Mouse (Mus musculus): ENCODE measurements around the gene Heca.
"Not testable (repeated sequence)": the region's sequence is repeated elsewhere in the genome, so short reads cannot be mapped to it uniquely, and the experiment has no call there.

The Heca gene

DNA sequence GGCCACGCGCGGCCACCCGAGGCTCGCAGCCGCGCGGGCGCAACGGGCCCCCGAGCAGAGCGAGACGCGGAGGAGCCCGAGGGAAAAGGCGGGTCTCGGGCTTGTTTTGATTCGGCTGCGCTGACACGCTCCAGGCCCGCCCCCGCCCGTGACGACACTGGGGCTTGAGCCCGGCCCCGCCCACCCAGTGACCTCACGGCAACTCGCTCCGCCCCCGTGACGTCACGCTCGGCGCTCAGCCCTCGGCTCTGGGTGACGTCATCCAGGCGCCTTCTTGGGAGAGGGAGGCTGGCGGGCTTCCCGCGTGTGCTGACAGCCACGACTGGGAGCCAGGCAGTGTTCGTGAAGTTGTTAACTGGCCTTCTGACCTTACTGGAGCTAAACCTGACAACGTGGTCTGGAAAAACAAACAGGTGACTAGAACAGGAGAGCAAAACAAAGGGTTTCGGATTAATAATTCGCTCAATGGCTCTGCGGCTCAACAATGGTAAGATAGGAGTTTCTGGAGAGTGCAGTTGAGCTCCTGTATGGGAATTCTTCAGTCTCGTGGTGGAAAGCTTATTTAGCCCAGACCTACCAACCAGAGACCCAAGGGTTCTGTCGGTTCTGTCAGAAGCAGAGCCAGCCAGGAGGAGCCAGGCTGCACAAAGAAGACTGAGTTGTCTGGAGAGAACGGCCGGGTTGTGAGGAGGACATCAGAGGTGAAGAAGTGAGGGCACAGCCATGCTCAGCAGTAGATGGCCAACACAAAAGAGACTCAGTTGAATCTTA is at the start of gene Heca:
Gene Heca, minus strand, starts transcription at position 108 of the 771 bp plus-strand sequence.
- DNase-seq (ENCODE audit: low spot score in 2 of 2): peak; percentile 67 to 90

DNA sequence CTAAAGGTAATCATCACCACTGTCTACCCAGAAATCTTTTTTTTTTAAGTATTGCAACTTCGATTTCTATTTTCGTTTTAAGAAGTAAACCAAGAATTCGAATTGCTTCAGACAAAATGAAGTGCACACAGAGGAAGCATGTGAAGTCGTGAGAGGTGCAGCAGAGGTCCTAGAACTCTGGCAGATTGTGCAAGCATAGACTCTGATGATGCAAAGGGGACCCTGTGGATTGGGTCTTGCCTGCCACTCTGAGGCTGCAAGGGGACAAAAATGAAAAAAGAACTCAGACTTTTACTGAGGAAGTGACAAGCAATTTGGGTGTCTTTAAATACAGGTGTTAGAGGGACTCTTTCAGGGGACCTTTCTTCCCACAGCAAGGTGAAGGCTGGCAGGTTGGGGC is 42.7 kb upstream of the Heca start:
- no peak for DNase-seq (ENCODE audit: low spot score in 2 of 2)

DNA sequence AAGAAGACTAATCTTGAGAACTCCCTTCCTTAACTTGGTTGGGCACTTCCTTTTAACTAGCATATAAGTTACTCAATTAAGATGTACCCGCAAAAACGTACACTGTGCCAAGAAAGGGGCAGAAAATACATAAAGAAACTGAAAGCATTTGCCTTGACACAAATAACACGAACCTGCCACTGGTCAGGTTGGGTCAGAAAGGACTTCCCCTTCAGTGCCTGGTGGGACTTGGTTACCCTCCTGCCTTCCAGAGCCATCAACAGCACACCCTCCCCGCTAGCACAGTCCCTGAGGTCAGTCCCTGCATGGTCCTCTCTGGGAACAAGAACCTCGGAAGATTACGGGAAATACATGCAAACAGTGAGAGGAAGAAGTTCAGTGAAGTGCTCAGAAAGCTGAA is 41.3 kb upstream of the Heca start:
- no peak for DNase-seq (ENCODE audit: low spot score in 2 of 2)

DNA sequence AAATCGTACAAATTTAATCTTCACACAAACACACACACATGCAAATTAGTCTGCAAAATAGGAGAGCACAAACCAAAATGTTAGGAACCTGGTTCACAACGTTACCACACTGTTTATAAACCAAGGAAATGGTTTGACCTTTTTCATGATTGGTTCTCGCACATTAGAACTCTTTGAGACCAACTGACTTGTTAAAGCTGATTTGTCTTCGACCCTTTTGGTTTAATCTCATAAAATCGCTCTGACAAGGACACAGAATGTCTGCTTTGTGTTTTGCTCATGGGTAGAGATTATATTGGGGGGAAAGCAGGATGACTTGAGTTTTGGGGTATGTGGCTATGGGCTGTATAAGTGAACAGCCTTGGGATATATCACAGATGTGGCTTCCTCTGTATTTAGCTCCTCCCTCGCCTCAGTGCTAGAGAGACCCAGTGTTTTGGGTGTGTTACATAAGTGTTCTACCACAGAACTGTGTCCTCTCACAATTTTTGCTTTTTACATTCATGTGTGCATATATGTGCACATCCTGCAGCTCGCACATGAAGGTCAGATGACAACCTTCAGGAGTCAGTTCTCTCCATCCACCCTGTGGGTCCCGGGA is 40.1 kb upstream of the Heca start:
- no peak for DNase-seq (ENCODE audit: low spot score in 2 of 2)

DNA sequence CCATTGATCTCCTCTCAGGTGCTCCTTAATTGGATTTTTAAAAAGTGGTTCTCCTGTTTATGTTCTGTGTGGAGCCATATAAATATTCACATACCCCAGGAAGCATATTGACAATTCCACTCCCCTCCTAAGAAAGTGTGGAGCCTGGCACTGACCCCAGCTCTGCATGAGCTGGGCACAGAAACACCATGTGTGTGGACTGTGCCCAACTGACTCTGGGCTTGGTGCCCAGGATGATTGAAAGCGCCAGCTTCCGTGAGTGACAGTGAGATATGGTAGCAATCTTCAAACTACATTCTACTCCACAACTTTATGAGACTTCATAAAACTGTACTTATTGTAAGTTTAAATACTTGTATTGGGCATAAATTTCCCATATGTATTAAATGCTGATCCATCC is 35.4 kb upstream of the Heca start:
- DNase-seq (ENCODE audit: low spot score in 2 of 2): no peak

DNA sequence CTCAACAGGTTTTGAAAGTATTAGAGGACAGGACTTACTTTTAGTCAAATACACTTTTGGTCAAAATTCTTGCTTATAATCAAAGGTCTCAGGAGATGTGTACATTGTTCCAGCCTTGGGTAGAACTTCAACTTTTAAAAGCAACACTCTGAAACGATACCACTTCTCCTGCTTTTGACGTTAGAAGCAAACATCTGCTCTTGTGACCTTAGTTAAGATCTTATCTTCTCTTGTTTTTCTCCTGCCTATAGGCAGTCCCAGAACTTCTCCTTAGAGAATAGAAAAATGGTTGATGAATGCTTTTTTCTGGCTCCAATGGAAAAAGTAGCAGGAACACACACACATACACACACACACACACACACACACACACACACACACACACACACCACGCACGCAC is 18.2 kb upstream of the Heca start:
- no peak for DNase-seq (ENCODE audit: low spot score in 2 of 2)

DNA sequence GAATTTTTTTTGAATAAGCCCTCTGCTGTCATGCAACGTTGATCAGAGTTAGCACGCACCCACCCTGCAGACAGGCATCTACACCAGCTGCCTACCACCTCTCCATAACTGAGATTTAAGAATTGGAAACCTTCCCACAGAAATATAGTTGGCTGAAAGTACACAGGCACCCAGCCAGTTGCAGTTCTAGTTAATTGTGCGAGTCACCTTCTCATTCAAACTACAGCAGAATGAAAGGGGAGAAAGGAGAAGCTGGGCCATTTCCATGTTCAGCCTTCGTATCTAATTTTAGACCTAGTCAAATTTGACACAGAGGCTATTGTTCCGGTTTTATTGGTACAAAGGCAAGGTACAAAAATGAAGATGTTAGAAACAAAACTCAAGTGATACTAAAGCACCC is 2.9 kb upstream of the Heca start:
- DNase-seq (ENCODE audit: low spot score in 2 of 2): no peak

DNA sequence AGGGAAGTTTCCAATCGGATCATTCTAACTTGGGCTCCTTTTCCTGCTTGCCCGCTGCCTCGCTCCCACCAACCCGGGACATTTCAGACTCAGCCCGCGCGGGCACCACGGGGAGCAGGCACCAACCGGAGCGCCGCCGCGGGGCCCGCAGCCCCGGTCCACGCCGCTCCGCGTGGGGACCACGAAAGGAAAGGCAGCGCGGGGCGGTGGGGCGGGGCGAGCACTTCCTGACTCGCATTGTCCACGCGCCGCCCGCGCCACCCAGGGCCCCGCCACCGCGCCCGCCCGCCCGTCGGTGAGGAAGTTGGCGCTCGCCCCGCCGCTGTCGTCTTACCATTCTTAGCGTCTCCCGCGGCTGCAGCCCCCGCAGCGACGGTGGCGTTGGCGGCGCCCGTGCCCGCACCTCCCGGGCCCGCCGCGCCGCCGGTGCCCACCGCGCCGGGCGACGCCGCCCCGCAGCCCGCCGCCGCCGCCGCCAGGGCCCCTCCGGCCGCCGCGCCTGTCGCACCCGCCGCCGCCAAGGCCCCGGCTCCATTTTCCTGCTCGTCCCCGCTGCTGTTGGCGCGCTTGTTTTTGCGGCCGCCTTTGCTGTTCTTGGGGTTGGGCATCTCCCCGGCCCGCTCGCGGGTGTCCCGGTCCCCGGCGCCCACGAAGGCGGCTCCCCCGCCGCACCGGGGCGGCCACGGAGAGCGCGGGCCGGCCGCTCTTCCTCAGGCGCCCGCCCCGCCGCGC is 526 bp downstream of the Heca start:
- DNase-seq (ENCODE audit: low spot score in 2 of 2): peak; percentile 66 to 81

DNA sequence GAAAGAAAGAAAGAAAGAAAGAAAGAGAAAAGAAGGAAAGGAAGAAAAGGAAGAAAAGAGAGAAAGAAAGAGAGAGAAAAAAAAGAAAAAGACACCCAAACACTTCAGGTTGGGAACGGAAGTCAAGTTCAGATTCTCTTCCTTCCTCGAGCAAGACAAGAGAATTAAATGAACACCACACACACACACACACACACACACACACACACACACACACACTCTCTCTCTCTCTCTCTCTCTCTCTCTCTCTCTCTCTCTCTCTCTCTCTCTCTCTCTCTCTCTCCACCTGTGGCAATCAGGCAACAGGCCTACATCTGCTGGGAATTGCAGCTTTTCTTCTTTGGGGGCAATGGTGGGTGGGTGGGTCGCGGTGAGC is 1.1 kb downstream of the Heca start:
- DNase-seq (ENCODE audit: low spot score in 2 of 2): not testable (repeated sequence)

DNA sequence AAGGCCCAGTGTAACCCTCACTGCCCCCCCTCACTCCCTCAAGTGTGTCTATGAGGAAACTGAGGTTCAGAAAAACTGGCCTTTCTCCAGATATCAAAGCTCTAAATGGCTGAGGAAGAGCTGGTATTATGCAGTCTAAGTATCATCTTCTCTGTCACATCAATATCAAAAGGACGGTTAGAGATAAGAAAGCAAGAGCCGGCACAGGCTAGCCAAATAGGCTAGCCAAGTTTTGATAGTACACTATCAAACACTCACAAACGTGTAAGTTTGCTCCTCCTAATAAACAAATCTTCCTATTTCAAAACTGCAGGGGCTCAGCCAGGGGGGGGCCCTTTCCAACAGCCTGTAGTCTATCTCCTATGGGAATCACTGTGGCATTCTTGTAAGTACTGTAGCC is 1.8 kb downstream of the Heca start:
- DNase-seq (ENCODE audit: low spot score in 2 of 2): no peak

DNA sequence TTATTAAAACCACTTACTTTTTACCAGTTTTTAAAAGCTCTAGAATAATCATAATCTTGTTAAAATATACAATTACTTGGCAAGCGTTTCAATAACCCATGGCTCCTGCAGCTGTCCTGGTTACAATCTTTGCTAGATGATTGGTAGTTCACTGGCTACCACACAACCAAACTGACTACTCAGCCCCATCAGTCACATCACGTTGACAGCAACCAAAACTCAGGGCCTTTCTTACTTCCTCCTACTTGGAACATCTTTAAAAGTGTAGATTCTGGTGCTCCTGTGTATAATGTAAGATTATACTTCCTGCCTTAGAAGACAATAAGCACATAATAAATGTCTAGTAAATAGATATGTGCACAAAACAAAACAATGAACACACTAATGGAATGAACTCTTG is 14.2 kb downstream of the Heca start:
- DNase-seq (ENCODE audit: low spot score in 2 of 2): no peak

DNA sequence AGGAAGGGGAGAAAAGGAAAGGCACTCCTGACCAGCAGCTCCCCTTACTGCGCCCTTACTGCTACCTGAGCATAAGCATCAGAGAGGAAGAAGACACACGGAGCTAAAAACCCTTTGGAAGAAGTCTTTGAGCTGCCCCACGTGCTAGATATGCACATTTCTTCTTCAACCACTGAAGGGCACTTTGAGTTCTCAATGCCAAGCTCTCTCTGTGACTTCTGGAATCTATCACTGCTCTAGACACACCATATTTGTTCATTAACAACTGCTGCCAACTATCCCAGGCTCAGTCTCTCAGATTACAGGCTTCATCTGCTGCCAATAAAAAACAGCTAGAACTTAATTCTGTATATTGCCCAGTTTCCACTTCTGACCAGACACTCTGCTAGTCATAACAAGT is 15.7 kb downstream of the Heca start:
- DNase-seq (ENCODE audit: low spot score in 2 of 2): no peak

DNA sequence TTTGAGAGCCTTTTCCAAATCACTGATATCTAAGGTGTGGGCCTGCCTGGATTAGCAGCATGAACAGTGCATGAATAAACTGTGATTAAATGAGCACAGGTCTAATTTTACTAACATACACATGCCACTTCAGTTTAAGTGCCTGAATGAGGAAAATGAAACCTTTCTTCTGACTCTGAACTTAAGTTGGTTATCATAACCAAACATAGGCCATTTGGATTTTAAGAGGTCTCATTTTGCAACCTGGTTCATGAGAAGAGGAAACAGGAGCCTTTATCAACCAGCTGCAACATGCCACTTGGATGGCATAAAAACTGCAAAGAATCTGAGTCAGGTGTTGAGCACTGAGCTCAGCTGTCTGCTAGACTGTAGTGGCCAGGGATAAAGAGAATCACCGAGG is 16.7 kb downstream of the Heca start:
- no peak for DNase-seq (ENCODE audit: low spot score in 2 of 2)

DNA sequence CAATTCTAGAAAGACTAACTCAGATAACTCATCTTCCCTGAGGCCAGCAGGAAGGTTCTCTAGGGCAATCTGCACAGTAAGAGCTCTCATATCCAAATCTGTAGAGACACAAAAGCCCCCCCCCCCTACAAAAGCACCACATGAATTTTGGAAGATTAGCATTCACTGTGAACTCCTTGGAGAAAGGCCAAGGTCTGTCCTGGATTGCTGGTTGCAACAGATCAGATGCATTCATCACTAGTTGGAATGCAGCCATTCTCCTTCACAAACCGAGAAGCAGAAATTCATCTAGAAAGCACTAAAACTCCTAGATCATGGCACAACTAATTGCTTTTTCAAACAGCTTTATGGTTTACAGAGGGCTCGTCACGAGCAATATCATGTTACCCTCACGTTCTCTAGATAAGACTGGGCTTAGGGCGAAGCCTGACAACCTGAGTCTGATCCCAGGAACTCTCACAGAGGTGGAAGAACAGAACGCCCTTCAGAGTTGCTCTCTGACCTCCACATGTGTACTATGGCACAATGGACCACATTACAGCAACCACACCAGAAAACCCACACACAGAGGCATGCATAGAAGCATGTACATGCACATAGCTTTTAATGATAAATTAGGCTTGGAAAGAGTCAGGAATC is 17.3 kb downstream of the Heca start:
- no peak for DNase-seq (ENCODE audit: low spot score in 2 of 2)

DNA sequence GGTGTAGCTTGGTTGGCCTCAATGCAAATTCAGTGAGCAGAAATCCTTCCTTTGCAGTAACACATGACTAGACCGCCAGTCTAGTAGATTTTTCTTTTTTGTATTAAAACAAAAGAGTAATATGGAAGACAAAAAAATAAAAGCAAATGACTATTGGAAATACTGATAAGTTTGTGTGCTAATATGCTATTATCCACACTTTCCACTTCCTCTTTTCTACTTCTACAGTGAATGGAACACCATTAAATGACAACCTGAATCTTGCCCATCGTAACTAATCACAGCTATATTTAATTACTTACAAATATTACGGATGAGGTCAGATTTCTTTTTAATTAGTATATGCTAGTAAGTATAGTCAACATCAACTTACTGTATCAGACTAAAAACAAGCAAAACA is 22.7 kb downstream of the Heca start:
- DNase-seq (ENCODE audit: low spot score in 2 of 2): no peak

DNA sequence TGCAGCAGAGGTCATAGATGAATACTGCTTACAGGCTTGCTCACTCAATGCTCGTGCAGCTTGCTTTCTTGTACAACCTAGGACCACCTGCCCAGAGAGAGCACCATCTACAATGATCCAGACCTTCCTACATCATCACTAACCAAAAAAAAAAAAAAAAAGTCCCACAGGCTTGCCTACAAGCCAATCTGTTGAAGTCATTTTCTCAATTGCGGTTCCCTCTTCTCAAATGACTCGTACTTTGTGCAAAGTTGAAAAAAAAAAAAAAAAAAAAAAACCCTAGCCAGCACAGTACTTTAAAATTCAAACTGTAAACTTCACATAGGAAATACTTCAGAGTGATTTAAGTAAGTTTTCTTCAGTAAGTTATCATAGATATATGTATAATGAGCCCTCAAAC is 23.7 kb downstream of the Heca start:
- no peak for DNase-seq (ENCODE audit: low spot score in 2 of 2)

DNA sequence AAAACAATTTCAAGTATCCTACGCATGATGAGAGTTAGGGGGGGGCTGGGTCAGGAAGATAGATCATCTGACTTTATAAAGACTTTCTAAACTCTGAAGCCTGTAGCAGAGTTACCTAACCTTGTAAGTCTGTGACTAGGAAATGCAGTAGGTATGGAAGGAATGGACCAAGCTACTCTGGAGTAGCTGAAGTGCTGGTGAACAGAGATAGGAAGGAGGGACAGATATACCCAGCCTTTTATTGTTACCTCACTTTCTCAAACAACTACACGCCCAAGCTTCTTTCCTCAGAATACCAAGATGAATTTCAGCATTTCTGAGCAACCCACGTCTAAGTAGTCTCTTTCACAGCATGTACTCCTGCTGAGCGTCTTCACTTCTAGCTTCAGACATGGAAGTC is 26.5 kb downstream of the Heca start:
- no peak for DNase-seq (ENCODE audit: low spot score in 2 of 2)

DNA sequence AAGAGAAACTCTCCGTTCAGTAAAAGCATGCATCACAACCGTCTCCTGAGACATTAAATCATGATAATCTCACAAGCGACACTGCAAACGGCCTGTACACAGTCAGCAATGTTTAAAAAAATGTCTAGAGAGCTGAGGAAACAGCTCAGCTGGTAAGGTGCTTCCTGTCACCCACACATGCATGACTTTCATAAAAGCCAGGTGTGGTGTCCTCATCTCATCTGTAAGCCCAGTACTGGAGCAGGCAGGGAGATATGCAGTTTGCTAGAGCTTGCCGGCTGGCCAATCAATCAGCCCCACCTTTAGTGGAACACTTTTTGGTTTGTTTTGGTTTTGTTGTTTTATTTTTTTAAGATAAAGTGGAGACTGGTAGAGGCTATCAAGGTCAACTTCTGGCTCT is 27.9 kb downstream of the Heca start:
- DNase-seq (ENCODE audit: low spot score in 2 of 2): no peak

DNA sequence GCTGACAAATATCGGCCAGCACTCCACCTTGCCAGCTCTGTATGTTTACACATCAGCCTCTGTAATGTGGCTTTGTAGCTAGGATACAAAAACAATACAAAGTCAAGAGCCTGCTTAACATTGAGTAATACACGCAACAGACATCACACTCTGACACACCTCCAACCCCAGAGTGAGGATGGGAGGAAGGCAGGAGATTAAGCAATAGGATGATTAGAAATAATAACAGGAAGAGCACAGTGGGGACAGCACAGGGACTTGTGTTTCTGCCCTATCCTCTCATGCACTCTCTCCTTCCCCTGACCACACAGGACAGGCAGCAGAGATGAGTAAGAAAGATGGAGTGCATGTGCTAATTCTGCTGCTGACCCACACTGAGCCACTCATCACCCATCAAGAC is 28.8 kb downstream of the Heca start:
- DNase-seq (ENCODE audit: low spot score in 2 of 2): no peak

DNA sequence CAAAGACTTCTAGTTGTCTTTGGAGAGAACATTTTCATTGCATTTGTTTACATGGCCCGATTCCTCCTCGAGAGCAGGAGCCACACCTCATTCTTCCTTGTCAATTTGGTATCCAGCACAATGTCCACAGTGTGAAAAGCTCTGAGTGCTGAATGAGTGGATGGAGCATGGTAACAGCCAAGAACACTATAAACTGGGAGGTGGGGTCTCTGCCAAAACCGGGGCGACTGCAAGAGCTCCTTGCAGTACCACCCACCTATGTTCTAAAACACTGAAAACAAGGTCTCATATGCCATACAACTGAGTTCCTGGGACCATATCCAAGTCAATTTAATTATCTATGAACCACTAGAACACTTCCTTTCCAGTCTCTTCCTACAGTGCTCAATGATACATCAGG is 39.1 kb downstream of the Heca start:
- no peak for DNase-seq (ENCODE audit: low spot score in 2 of 2)

DNA sequence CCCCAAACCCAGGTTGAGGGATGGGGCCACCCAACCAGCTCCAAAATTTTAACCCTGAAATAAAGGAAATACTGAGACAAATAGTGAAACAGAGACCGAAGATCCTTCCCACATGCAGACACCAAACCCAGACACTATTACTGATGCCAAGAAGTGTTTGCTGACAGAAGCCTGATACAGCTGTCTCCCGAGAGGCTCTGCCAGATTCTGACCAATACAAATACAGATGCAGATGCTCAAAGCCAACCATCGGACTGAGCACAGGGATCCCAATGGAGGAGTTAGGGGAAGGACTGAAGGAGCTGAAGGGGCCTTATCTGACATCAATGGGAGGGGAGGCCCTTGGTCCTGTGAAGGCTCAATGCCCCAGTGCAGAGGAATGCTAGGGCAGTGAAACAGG is 41.5 kb downstream of the Heca start:
- DNase-seq (ENCODE audit: low spot score in 2 of 2): not testable (repeated sequence)

DNA sequence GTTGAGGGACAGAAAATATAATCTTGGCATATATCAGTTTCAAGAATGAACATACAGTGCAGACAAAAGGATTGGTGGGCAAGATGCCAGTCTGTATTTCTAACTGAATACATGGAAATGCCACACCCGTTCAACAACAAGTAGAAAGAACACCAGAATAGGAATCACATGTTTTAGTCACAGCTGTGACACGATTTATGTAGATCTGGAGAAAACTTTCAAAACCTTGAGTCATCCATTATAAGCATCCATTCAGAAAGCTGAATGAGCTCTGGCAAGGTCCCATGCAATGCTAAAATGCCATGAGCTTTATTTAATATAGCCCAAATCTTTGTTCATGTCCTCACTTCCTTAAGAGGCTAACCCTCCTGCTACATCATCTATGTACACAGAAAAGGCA is 44.4 kb downstream of the Heca start:
- DNase-seq (ENCODE audit: low spot score in 2 of 2): no peak

DNA sequence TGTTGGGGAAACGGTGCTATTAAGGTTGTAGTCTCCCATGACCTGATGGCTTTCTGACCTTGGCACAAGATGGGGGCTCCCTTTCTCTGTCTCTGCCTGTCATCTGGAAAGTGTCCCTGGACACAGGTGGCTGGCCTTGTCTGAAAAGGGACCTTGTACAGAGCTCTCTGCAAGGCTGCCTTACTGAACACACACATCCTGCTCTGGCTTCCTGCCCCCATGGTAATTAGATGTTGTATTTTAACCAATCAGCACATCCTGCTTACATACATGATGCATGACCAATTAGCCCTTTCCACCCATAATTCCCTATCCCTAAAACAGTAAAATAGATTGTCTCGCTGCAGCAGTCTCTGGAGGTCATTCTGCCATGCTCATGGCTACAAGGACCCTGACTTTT is 67.1 kb downstream of the Heca start:
- no peak for DNase-seq (ENCODE audit: low spot score in 2 of 2)
